Mouse (Mus musculus) hindlimb bud, embryonic 11.5 days (tissue): ENCODE data around the gene Tbxas1.

ENCODE experiments used
- DNase-seq: peaks from one replicate; pipeline ENCODE4 v3.0.0-alpha.2; 2012; ENCODE audit warnings: low read depth, low spot score; ENCODE audit errors: extremely low spot score

The Tbxas1 gene

GRCm38 (mm10) chr6:38875258-38876070 lies at the start of gene Tbxas1:
Tbxas1 (plus strand) TSS chr6:38875404.
- DNase-seq: no peak

- DNase-seq: no peak
Measured at GRCm38 (mm10) chr6:38825886-38826285, 49.3 kb upstream of the Tbxas1 start.

DNA sequence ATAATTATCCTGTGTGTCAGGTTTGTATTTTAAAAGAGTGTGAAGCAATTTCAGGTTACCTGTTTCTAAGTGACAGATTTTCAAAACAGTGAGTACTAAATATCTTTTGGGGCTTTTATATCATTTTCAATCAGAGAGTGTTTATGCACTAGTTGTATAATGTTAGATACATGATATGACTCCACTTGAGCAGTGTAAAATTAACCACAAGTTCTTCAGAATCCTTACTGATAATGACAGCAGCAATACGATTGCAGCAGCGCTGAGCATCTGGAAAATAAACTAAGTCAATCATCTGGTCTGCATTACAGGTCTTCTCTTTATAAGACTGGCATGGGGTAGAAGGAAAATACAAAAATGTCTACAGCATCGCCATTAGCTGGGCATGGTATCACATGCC lies 48.3 kb upstream of the Tbxas1 start:
- DNase-seq: no peak

GRCm38 (mm10) chr6:38827435-38827834 lies 47.8 kb upstream of the Tbxas1 start:
- DNase-seq: no peak

GRCm38 (mm10) chr6:38828211-38828610 lies 47.0 kb upstream of the Tbxas1 start:
- DNase-seq: no peak

DNA sequence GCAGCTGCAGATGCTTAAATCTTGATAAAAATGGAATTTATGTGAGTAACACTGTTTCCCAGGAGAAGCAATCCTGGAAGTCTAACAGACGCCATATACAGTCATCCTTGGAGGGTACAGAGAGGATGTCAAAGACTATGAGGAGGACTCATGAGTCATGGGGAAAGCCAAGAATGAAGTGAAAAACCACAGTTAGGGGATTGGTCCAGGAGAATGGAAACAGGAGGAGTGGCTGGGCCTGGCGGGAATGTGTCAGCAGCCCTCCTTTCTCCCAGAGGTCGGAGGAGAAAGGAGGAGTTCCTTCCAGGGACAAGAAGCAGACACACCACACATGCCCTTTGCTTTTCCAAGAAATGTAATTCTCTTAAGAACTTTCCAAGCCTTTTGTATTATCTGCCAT lies 45.8 kb upstream of the Tbxas1 start:
- DNase-seq: no peak

DNA sequence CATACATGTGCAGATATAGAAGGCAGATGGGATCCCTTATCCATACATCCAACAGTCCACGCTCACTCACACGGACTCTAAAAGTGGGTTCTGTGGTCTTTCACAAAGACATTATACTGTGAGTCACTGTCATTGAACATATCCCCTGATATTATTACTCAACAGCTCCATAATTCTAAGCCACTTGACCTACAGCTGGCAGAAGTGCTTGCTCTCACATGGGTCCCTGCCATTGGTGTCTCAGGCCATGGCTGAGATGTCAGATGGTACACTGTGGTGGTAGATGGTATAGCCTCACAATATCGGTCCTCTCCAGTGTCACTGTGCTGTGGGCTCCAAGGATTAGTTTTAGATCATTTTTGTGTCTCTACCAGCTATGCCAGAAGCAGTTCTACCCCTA lies 41.5 kb upstream of the Tbxas1 start:
- no peak for DNase-seq

DNA sequence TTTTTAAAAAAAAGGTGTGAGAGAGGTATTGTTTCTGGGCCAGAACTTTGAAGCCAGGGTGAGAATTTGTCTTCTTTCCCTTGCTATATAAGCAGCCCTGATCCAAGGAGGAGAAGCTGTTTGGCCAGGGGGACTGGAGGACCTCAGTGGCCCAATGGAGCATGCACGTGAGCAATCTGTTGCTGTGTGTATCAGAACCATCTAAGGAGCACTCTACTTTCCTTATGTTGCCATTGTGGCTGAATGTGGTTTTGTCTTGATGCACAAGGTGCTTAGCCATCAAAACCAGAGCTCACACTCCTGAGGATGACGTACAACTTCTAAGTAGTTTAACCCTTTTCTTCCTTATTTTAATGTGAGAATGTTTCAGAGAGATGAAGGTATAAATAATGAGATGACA lies 40.5 kb upstream of the Tbxas1 start:
- DNase-seq: no peak

DNA sequence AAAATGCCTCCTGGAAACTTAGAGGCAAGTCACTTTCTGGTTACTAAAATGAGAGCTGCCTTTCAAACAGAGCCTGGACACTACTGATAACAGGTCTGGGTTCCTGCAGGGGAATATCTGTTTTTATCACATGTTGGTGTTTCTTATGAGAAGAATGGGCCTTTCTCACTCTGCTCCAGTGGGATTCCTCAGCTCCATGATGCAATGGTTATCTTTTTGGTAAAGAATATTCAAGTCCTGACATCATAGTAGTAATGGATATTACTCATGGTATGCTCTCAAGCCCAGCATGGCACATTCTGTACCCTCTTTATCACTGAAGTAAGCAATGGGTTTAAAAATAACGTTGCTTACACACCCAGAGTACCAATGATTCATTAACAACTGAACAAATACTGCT lies 40.0 kb upstream of the Tbxas1 start:
- DNase-seq: no peak

- DNase-seq: no peak
Measured at GRCm38 (mm10) chr6:38838061-38838460, 37.1 kb upstream of the Tbxas1 start.

GRCm38 (mm10) chr6:38839891-38840290 lies 35.3 kb upstream of the Tbxas1 start:
- DNase-seq: no peak

- DNase-seq: no peak
Measured at GRCm38 (mm10) chr6:38840380-38840779, 34.8 kb upstream of the Tbxas1 start.

DNA sequence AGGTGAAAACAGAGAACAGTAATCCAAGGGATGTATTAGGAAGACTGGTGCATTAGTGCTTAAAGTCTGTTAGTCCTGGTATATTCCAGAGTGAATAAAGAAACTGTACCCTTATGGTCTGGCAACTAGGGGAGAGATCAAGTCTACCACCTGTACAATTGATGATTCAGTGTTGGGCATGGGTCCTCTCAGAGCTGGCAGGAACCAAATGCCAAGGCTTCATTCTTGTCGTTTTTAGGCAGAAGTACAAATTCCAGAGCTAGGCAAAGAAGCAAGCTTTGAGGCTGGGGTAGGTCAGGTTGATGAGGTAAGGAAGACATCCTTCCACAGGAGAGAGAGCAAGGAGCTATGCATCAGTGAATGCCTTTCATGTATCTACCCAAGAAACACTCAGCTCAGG lies 34.4 kb upstream of the Tbxas1 start:
- no peak for DNase-seq

- no peak for DNase-seq
Measured at GRCm38 (mm10) chr6:38841551-38841950, 33.7 kb upstream of the Tbxas1 start.

DNA sequence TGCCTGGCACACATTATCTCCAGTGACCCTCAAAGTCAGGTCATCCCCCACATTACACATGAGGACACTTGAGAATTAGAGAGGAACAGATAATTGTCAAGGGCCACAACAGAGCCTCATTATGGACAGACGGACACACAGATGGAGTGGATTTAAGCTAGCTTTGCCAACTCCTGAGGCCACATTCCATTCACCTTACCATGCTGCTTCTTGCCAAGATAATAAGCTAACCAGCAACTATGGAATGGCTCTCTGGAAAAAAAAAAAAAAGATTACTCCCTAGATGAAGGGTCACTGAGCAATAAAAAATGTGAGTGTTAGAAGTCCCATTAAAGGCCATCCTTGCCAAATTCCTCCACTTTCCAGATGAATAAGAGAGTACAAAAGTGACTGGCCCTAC lies 30.1 kb upstream of the Tbxas1 start:
- no peak for DNase-seq

DNA sequence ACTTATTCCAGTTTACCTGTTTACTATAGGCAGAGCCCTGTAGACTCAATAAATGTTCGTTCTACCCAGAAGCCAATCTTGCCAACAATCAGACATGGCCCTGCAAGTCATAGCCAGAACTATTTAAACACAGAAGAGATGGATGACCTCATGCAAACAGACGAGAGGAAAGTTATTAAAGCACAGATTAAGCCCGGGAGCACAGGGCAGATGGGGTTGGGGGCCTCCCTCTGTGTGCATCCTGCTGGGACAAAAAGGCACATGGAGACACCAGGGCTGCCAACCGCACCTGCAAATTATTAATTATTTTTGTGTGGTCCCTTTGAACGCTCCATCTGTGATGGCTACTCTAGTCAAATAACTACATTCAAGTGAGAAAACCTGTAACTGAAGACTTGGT lies 29.3 kb upstream of the Tbxas1 start:
- no peak for DNase-seq

DNA sequence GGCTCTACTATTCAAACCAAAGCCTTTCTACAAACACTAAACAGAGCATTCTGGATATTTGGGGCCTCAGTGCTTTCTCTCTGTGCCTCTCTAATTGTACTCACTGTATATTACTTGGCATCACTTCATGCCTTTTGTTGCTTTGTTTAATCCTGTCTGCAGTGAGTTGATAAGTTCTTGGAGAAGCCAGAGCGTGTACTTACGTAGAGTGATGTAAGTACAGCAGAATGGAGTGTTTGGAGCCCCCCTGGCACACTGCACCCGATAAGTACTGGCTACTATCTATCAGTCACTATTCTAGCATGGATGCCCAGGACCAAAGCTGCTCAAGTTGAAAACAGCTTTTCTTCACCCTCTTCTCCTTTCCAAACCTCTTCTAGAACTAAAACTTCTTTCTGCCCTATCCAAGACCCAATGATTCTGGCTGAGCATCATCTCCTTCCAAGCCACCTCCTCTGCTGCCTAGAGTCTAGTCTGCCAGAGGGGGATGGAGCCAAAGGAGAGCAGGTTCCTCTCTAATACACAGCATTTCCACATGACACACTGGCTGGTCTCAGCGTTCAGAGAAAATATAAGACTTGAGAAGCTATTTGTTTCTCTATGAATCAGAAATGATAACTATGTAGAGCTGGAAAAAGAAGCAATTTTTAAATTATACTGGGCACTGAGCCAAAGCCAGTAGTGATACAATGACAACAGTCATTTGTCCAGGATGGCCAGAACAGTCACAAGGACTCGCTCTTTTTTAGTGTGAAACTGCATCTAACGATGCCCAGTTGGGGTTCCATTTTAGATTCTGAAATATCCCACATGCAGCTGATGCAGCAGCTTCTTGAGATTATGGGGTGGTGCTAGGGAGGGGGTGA lies 28.6 kb upstream of the Tbxas1 start:
- no peak for DNase-seq

GRCm38 (mm10) chr6:38847447-38847846 lies 27.8 kb upstream of the Tbxas1 start:
- no peak for DNase-seq

DNA sequence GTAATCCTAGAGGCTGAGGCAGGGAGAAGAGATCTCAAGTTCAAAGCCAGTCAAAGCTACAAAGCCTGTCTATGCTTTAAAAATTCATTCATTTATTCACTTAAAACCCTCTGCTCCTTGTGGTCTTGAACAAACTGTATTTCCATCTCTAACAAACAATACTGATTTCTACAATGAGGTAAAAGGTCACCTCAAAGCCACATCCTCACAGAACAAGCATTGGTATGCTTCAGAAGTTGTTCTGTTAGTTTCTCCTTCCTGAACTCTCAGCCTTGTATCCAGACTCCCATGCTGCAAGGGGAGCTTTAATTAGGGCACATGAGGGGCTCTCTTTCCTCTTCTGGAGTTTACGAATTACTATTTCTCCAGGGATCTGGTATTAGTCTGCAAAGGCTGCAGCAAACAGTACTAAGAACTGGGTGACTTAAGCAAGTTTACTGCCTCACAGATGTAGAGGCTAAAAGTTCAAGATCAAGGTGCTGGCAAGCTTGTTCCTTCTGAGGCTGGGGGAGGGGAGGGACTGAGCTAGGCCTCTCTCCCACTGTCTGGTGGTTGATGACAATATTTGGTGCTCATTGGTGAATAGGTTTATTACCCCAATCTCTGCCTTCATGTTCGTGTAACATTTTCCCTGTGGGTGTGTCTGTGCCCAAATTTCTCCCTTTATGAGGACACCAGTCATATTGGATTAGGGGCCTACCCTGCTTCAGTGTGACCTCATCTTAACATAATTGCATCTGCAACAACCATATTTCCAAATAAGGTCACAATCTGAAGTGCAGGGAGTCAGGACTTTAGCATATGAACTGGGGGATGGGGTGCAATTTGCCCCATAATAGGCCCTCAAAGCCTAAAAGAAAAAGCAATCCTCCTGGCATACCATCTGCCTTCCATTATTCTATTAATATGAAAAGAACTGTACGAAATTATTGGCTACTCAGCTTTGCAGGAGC lies 27.0 kb upstream of the Tbxas1 start:
- no peak for DNase-seq

GRCm38 (mm10) chr6:38850715-38851259 lies 24.4 kb upstream of the Tbxas1 start:
- DNase-seq: no peak

GRCm38 (mm10) chr6:38851740-38852139 lies 23.5 kb upstream of the Tbxas1 start:
- no peak for DNase-seq
